Mouse (Mus musculus) spleen, postnatal 36 days (tissue): ENCODE measurements around the gene Ptprd.

ENCODE experiments used
- DNase-seq, 2 experiments: peaks; one replicate each; pipeline ENCODE4 v3.0.0; 2022; ENCODE audit warnings: low spot score in 2 of 2, mixed read lengths in 1 of 2

The Ptprd gene

GRCm38 (mm10) chr4:78211529-78212494 lies at the start of gene Ptprd:
Gene Ptprd, minus strand, starts transcription at chr4:78211961.
- DNase-seq: no peak

- no peak for DNase-seq
Observed at GRCm38 (mm10) chr4:78235820-78236219, 24.1 kb upstream of the Ptprd start.

- no peak for DNase-seq
Observed at GRCm38 (mm10) chr4:78235316-78235715, 23.6 kb upstream of the Ptprd start.

- no peak for DNase-seq
Observed at GRCm38 (mm10) chr4:78234681-78235080, 22.9 kb upstream of the Ptprd start.

- no peak for DNase-seq
Observed at GRCm38 (mm10) chr4:78213949-78214348, 2.2 kb upstream of the Ptprd start.

- no peak for DNase-seq
Observed at GRCm38 (mm10) chr4:78212941-78213340, 1.2 kb upstream of the Ptprd start.

- DNase-seq: no peak
Observed at GRCm38 (mm10) chr4:78210878-78211528, 758 bp downstream of the Ptprd start.

- DNase-seq: no peak
Observed at GRCm38 (mm10) chr4:78205018-78205417, 6.7 kb downstream of the Ptprd start.

GRCm38 (mm10) chr4:78168447-78168846 lies 43.3 kb downstream of the Ptprd start:
- no peak for DNase-seq

- no peak for DNase-seq
Observed at GRCm38 (mm10) chr4:78160451-78160850, 51.3 kb downstream of the Ptprd start.

GRCm38 (mm10) chr4:78150561-78150960 lies 61.2 kb downstream of the Ptprd start:
- no peak for DNase-seq

GRCm38 (mm10) chr4:78142767-78143148 lies 69.0 kb downstream of the Ptprd start:
- DNase-seq: no peak

GRCm38 (mm10) chr4:78142088-78142766 lies 69.5 kb downstream of the Ptprd start:
- no peak for DNase-seq

GRCm38 (mm10) chr4:78110898-78111297 lies 100.9 kb downstream of the Ptprd start:
- DNase-seq: no peak

GRCm38 (mm10) chr4:78097526-78097925 lies 114.2 kb downstream of the Ptprd start:
- DNase-seq: no peak

GRCm38 (mm10) chr4:78082744-78083143 lies 129.0 kb downstream of the Ptprd start:
- no peak for DNase-seq

GRCm38 (mm10) chr4:78077499-78077898 lies 134.3 kb downstream of the Ptprd start:
- DNase-seq: no peak

- no peak for DNase-seq
Observed at GRCm38 (mm10) chr4:78077087-78077486, 134.7 kb downstream of the Ptprd start.

- no peak for DNase-seq
Observed at GRCm38 (mm10) chr4:78038401-78038800, 173.4 kb downstream of the Ptprd start.

GRCm38 (mm10) chr4:78002065-78002464 lies 209.7 kb downstream of the Ptprd start:
- DNase-seq: no peak

- no peak for DNase-seq
Observed at GRCm38 (mm10) chr4:77992709-77993108, 219.1 kb downstream of the Ptprd start.

- no peak for DNase-seq
Observed at GRCm38 (mm10) chr4:77982094-77982493, 229.7 kb downstream of the Ptprd start.
